Mouse (Mus musculus) CH12.LX (cell line): ENCODE measurements around the gene Pknox1. TPM values are rescaled to one million over a fixed set of nuclear protein-coding genes. Genes with fewer than 3 reads are reported as not detected.

Experiments
- DNase-seq: peaks from one replicate; pipeline ENCODE4 v3.0.0-alpha.2; 2013; ENCODE audit errors: extremely low read depth
- H3K27ac ChIP-seq: 2 replicates; pipeline ENCODE4 v1.5.1; 2012; ENCODE audit warnings: low read depth, mild to moderate bottlenecking, control low read depth, moderate library complexity; ENCODE audit not compliant: insufficient read depth
- H3K27me3 ChIP-seq: replicated peaks from 2 replicates; pipeline ENCODE3; 2012; ENCODE audit warnings: inconsistent platforms
- H3K36me3 ChIP-seq, 2 experiments: replicated peaks in 1 of 2; 2 replicates each; pipeline versions ENCODE3 to v1.6.1; 2012; ENCODE audit warnings: inconsistent platforms in 1 of 2, low read length in 1 of 2, mild to moderate bottlenecking in 1 of 2, mixed read lengths in 1 of 2, moderate library complexity in 1 of 2; ENCODE audit not compliant: control insufficient read depth in 1 of 2, insufficient read depth in 1 of 2
- H3K4me1 ChIP-seq, 2 experiments: 2 replicates each; pipeline ENCODE4 v1.6.1; 2012; ENCODE audit warnings: inconsistent platforms in 1 of 2, moderate library complexity in 1 of 2; ENCODE audit not compliant: insufficient read depth in 2 of 2, control insufficient read depth in 1 of 2
- H3K4me2 ChIP-seq: 2 replicates; pipeline ENCODE4 v1.6.1; 2012; ENCODE audit warnings: low read depth, mild to moderate bottlenecking, control low read depth; ENCODE audit not compliant: poor library complexity, insufficient read depth, severe bottlenecking
- H3K4me3 ChIP-seq, 3 experiments: fragments of 150-350 bp in 1 of 3; sonication (generic) in 1 of 3; replicated peaks in 1 of 3; 2 replicates each; pipeline versions ENCODE3 to v1.5.1; 2011 to 2012; ENCODE audit warnings: low read depth in 2 of 3, low read length in 2 of 3, mild to moderate bottlenecking in 2 of 3, moderate library complexity in 2 of 3, control low read depth in 1 of 3, improper control_type of control experiment in 1 of 3, inconsistent platforms in 1 of 3, mixed read lengths in 1 of 3; ENCODE audit not compliant: poor library complexity in 1 of 3
- H3K79me2 ChIP-seq: replicated peaks from 2 replicates; pipeline ENCODE4 v1.6.1; 2012; ENCODE audit warnings: mild to moderate bottlenecking, moderate library complexity; ENCODE audit not compliant: control insufficient read depth, poor library complexity, insufficient read depth, severe bottlenecking; ENCODE audit errors: extremely low read depth
- H3K9ac ChIP-seq: 2 replicates; pipeline ENCODE4 v1.6.1; 2012; ENCODE audit warnings: low read depth, mild to moderate bottlenecking, control low read depth, moderate library complexity; ENCODE audit not compliant: insufficient read depth
- H3K9me3 ChIP-seq: replicated peaks from 2 replicates; pipeline ENCODE3; 2012; ENCODE audit warnings: low read length, inconsistent platforms, mixed read lengths
- BHLHE40 ChIP-seq: IDR thresholded peaks from 2 replicates; pipeline ENCODE4 v1.6.1; 2011; ENCODE audit warnings: mild to moderate bottlenecking, low read depth, low read length, improper control_type of control experiment
- CHD1 ChIP-seq: IDR thresholded peaks from 2 replicates; pipeline ENCODE4 v1.6.1; 2012; ENCODE audit warnings: low read depth, low read length, improper control_type of control experiment, inconsistent platforms
- CHD2 ChIP-seq: IDR thresholded peaks from 2 replicates; pipeline ENCODE4 v1.6.1; 2011; ENCODE audit warnings: low read length, improper control_type of control experiment
- CTCF ChIP-seq, 2 experiments: IDR thresholded peaks in 1 of 2; conservative IDR thresholded peaks in 1 of 2; 2 replicates each; pipeline ENCODE4 v1.5.1; 2011 to 2012; ENCODE audit warnings: low read depth in 2 of 2, low read length in 2 of 2, improper control_type of control experiment in 1 of 2, inconsistent platforms in 1 of 2, mild to moderate bottlenecking in 1 of 2, moderate library complexity in 1 of 2
- E2F4 ChIP-seq: IDR thresholded peaks from 2 replicates; pipeline ENCODE4 v1.6.1; 2011; ENCODE audit warnings: low read depth, low read length, improper control_type of control experiment; ENCODE audit not compliant: insufficient replicate concordance
- ELF1 ChIP-seq: IDR thresholded peaks from 2 replicates; pipeline ENCODE4 v1.6.1; 2014; ENCODE audit warnings: low read depth, mild to moderate bottlenecking, inconsistent platforms, low read length, improper control_type of control experiment
- EP300 ChIP-seq: IDR thresholded peaks from 2 replicates; pipeline ENCODE4 v1.6.1; 2011; ENCODE audit warnings: low read length, improper control_type of control experiment
- GABPA ChIP-seq: IDR thresholded peaks from 2 replicates; pipeline ENCODE4 v1.6.1; 2012; ENCODE audit warnings: low read depth, low read length, improper control_type of control experiment, inconsistent platforms; ENCODE audit not compliant: insufficient replicate concordance
- HCFC1 ChIP-seq: IDR thresholded peaks from 2 replicates; pipeline ENCODE4 v1.6.1; 2012; ENCODE audit warnings: low read depth, mild to moderate bottlenecking, inconsistent platforms, low read length, improper control_type of control experiment
- IRF4 ChIP-seq: IDR thresholded peaks from 2 replicates; pipeline ENCODE4 v1.6.1; 2014; ENCODE audit warnings: low read depth, mild to moderate bottlenecking, inconsistent platforms, low read length, improper control_type of control experiment
- JUN ChIP-seq: IDR thresholded peaks from 2 replicates; pipeline ENCODE4 v1.6.1; 2011; ENCODE audit warnings: low read depth, mild to moderate bottlenecking, low read length, improper control_type of control experiment, moderate library complexity; ENCODE audit not compliant: insufficient read depth
- JUND ChIP-seq: conservative IDR thresholded peaks from 2 replicates; pipeline ENCODE4 v1.6.1; 2011; ENCODE audit warnings: low read depth, low read length, improper control_type of control experiment
- KAT2A ChIP-seq: IDR thresholded peaks from 2 replicates; pipeline ENCODE4 v1.6.1; 2012; ENCODE audit warnings: low read length, improper control_type of control experiment, inconsistent platforms; ENCODE audit not compliant: insufficient replicate concordance
- MAFK ChIP-seq: IDR thresholded peaks from 2 replicates; pipeline ENCODE4 v1.6.1; 2011; ENCODE audit warnings: low read length, improper control_type of control experiment; ENCODE audit not compliant: insufficient replicate concordance
- MAX ChIP-seq: IDR thresholded peaks from 2 replicates; pipeline ENCODE4 v1.6.1; 2011; ENCODE audit warnings: low read length, improper control_type of control experiment
- MAZ ChIP-seq: IDR thresholded peaks from 2 replicates; pipeline ENCODE4 v1.6.1; 2012; ENCODE audit warnings: low read depth, mild to moderate bottlenecking, inconsistent platforms, low read length, improper control_type of control experiment, moderate library complexity
- MEF2A ChIP-seq: IDR thresholded peaks from 2 replicates; pipeline ENCODE4 v1.6.1; 2014; ENCODE audit warnings: low read depth, mild to moderate bottlenecking, inconsistent platforms, low read length, improper control_type of control experiment, borderline replicate concordance
- MXI1 ChIP-seq: IDR thresholded peaks from 2 replicates; pipeline ENCODE4 v1.6.1; 2011; ENCODE audit warnings: mild to moderate bottlenecking, low read depth, low read length, improper control_type of control experiment
- MYC ChIP-seq: IDR thresholded peaks from 2 replicates; pipeline ENCODE4 v1.6.1; 2011; ENCODE audit warnings: low read depth, mild to moderate bottlenecking, improper control_type of control experiment, low read length
- NELFE ChIP-seq: IDR thresholded peaks from 2 replicates; pipeline ENCODE4 v1.6.1; 2011; ENCODE audit warnings: low read depth, low read length, improper control_type of control experiment
- NRF1 ChIP-seq: IDR thresholded peaks from 2 replicates; pipeline ENCODE4 v1.6.1; 2014; ENCODE audit warnings: low read depth, mild to moderate bottlenecking, inconsistent platforms, low read length, improper control_type of control experiment, moderate library complexity
- PAX5 ChIP-seq: IDR thresholded peaks from 2 replicates; pipeline ENCODE4 v1.6.1; 2012; ENCODE audit warnings: low read length, inconsistent platforms, mixed read lengths
- POLR2A ChIP-seq: IDR thresholded peaks from 2 replicates; pipeline ENCODE4 v1.6.1; 2011; ENCODE audit warnings: low read depth, mild to moderate bottlenecking, improper control_type of control experiment, low read length
- POLR2AphosphoS2 ChIP-seq: IDR thresholded peaks from 2 replicates; pipeline ENCODE4 v1.6.1; 2011; ENCODE audit warnings: low read depth, low read length, improper control_type of control experiment
- RAD21 ChIP-seq: IDR thresholded peaks from 2 replicates; pipeline ENCODE4 v1.6.1; 2011; ENCODE audit warnings: low read depth, mild to moderate bottlenecking, low read length, improper control_type of control experiment, moderate library complexity
- RCOR1 ChIP-seq: conservative IDR thresholded peaks from 2 replicates; pipeline ENCODE4 v1.6.1; 2012; ENCODE audit warnings: low read depth, mild to moderate bottlenecking, inconsistent platforms, low read length, improper control_type of control experiment
- SIN3A ChIP-seq: IDR thresholded peaks from 2 replicates; pipeline ENCODE4 v1.6.1; 2012; ENCODE audit warnings: low read length, improper control_type of control experiment, inconsistent platforms
- SMC3 ChIP-seq: IDR thresholded peaks from 2 replicates; pipeline ENCODE4 v1.6.1; 2011; ENCODE audit warnings: low read depth, low read length, improper control_type of control experiment
- TBP ChIP-seq: conservative IDR thresholded peaks from 2 replicates; pipeline ENCODE4 v1.6.1; 2011; ENCODE audit warnings: low read depth, low read length, improper control_type of control experiment
- TCF12 ChIP-seq: IDR thresholded peaks from 2 replicates; pipeline ENCODE4 v1.6.1; 2014; ENCODE audit warnings: low read depth, mild to moderate bottlenecking, inconsistent platforms, low read length, improper control_type of control experiment
- UBTF ChIP-seq: IDR thresholded peaks from 2 replicates; pipeline ENCODE4 v1.6.1; 2012; ENCODE audit warnings: low read depth, mild to moderate bottlenecking, inconsistent platforms, low read length, improper control_type of control experiment, moderate library complexity
- USF1 ChIP-seq: IDR thresholded peaks from 2 replicates; pipeline ENCODE4 v1.6.1; 2014; ENCODE audit warnings: low read depth, mild to moderate bottlenecking, inconsistent platforms, low read length, improper control_type of control experiment
- USF2 ChIP-seq: conservative IDR thresholded peaks from 2 replicates; pipeline ENCODE4 v1.6.1; 2011; ENCODE audit warnings: low read depth, low read length, improper control_type of control experiment
- ZC3H11A ChIP-seq: IDR thresholded peaks from 2 replicates; pipeline ENCODE4 v1.6.1; 2012; ENCODE audit warnings: low read depth, mild to moderate bottlenecking, inconsistent platforms, low read length, improper control_type of control experiment
- ZKSCAN1 ChIP-seq: IDR thresholded peaks from 2 replicates; pipeline ENCODE4 v1.6.1; 2012; ENCODE audit warnings: low read depth, inconsistent platforms, low read length, improper control_type of control experiment, borderline replicate concordance
- ZMIZ1 ChIP-seq: IDR thresholded peaks from 2 replicates; pipeline ENCODE4 v1.6.1; 2012; ENCODE audit warnings: low read depth, mild to moderate bottlenecking, inconsistent platforms, low read length, improper control_type of control experiment
- ZNF384 ChIP-seq: IDR thresholded peaks from 2 replicates; pipeline ENCODE4 v1.6.1; 2012; ENCODE audit warnings: low read depth, low read length, improper control_type of control experiment, inconsistent platforms
- dilution Hi-C: fragments of 300-500 bp; cut with MboI; formaldehyde crosslinking; loops from 2 replicates; pipeline ENCODE4 v1.14.3; 2020; ENCODE audit warnings: low sequenced_read_pairs; ENCODE audit not compliant: extremely low pct_unique_long_range_greater_than_20kb, extremely low pct_ligation_motif_present
- in situ Hi-C: fragments of 300-500 bp; cut with MboI; formaldehyde crosslinking; loops from 3 replicates; pipeline ENCODE4 v1.14.3; 2019; ENCODE audit warnings: low sequenced_read_pairs, low pct_ligation_motif_present, low pct_unique_long_range_greater_than_20kb, mixed read lengths
- polyA plus RNA-seq: library from polyadenylated mRNA; unstranded; fragments of >175 nt; gene quantifications from 2 replicates; pipeline ENCODE4 v1.2.1, GENCODE M21; 2012; ENCODE audit warnings: low read depth; ENCODE audit not compliant: insufficient read length
- total RNA-seq, 2 experiments: library from RNA; depleted of rRNA; stranded (reverse); fragments of 300-350 nt in 1 of 2; fragments of >200 nt in 1 of 2; gene quantifications; 2 replicates each; pipeline ENCODE4 v1.2.3; 2012 to 2014

The Pknox1 gene
- 20.5 TPM in 2 replicates for total RNA-seq (2012; rRNA removed)
- total RNA-seq (2014; rRNA removed), result 22.3 and 25.7 TPM in 2 replicates
- 15.1 and 16.7 TPM in 2 replicates for polyA plus RNA-seq

GRCm38 (mm10) chr17:31564015-31564857, at the start of gene Pknox1:
Gene Pknox1, plus strand, starts transcription at chr17:31564734.
- peak within 1 kb of the TSS; percentile 95 for H3K4me2 ChIP-seq
- peak within 1 kb of the TSS; percentile 74 for H3K27ac ChIP-seq
- H3K27me3 ChIP-seq, result no peaks in the 10 kb centered on the region
- H3K9ac ChIP-seq, result peak within 1 kb of the TSS; percentile 92
- peaks cover 26% of the 10 kb centered on the region for H3K79me2 ChIP-seq
- no peaks in the 10 kb centered on the region for H3K9me3 ChIP-seq
- DNase-seq, result peak; percentile 99
- peak within 1 kb of the TSS; percentile 70 to 100 (median 85) for H3K4me3 ChIP-seq
- H3K36me3 ChIP-seq, result peaks cover 0 to 15% of the 10 kb centered on the region in 2 experiments
- in situ Hi-C loops, result no loop called here
- peaks cover 7 to 33% of the 10 kb centered on the region in 2 experiments for H3K4me1 ChIP-seq
- dilution Hi-C loops, result no loop called here
- 0 out of 2 replicates have a peak, but pooled peaks have one; percentile 5 for TF ChIP-seq ELF1
- TF ChIP-seq MEF2A, result no peak
- peak; percentile 90 for TF ChIP-seq MAZ
- no peak for TF ChIP-seq MXI1
- peak; percentile 52 for TF ChIP-seq TBP
- TF ChIP-seq JUND, result no peak
- 0 out of 2 replicates have a peak, but pooled peaks have one; percentile 25 for TF ChIP-seq MYC
- no peak for TF ChIP-seq PAX5
- TF ChIP-seq NRF1, result peak; percentile 71
- peak; percentile 99 for TF ChIP-seq CHD1
- no peak; the same call in 1 of the 2 replicates for TF ChIP-seq ZKSCAN1
- TF ChIP-seq JUN, result no peak
- no peak; the same call in 1 of the 2 replicates for TF ChIP-seq NELFE
- TF ChIP-seq CHD2, result peak; percentile 56; the same call in 1 of the 2 replicates
- no peak for TF ChIP-seq ZMIZ1
- peak; percentile 67 for TF ChIP-seq POLR2A
- peak; percentile 27; the same call in 1 of the 2 replicates for TF ChIP-seq HCFC1
- no peak for TF ChIP-seq CTCF (conservative IDR thresholded peaks at IDR 0.05 in 1 of 2, IDR thresholded peaks at IDR 0.05 in 1 of 2; ENCODE audit: low read depth in 2 of 2, low read length in 2 of 2)
- TF ChIP-seq SMC3, result no peak
- TF ChIP-seq POLR2AphosphoS2, result no peak
- TF ChIP-seq ZC3H11A, result no peak
- TF ChIP-seq ZNF384, result peak; percentile 95
- no peak for TF ChIP-seq EP300
- no peak for TF ChIP-seq UBTF
- TF ChIP-seq GABPA, result no peak
- TF ChIP-seq TCF12, result peak; percentile 57; the same call in 1 of the 2 replicates
- TF ChIP-seq RAD21, result no peak
- TF ChIP-seq IRF4, result no peak; the same call in 1 of the 2 replicates
- peak; percentile 45 for TF ChIP-seq BHLHE40
- TF ChIP-seq KAT2A, result no peak
- no peak for TF ChIP-seq E2F4
- no peak for TF ChIP-seq RCOR1
- peak; percentile 71 for TF ChIP-seq USF1
- TF ChIP-seq SIN3A, result peak; percentile 76; the same call in 1 of the 2 replicates
- TF ChIP-seq USF2, result no peak; the same call in 1 of the 2 replicates
- 0 out of 2 replicates have a peak, but pooled peaks have one; percentile 9 for TF ChIP-seq MAX
- TF ChIP-seq MAFK, result no peak
